10 mouse cellular contexts compared by ENCODE assay signal in the genomic region with DNA sequence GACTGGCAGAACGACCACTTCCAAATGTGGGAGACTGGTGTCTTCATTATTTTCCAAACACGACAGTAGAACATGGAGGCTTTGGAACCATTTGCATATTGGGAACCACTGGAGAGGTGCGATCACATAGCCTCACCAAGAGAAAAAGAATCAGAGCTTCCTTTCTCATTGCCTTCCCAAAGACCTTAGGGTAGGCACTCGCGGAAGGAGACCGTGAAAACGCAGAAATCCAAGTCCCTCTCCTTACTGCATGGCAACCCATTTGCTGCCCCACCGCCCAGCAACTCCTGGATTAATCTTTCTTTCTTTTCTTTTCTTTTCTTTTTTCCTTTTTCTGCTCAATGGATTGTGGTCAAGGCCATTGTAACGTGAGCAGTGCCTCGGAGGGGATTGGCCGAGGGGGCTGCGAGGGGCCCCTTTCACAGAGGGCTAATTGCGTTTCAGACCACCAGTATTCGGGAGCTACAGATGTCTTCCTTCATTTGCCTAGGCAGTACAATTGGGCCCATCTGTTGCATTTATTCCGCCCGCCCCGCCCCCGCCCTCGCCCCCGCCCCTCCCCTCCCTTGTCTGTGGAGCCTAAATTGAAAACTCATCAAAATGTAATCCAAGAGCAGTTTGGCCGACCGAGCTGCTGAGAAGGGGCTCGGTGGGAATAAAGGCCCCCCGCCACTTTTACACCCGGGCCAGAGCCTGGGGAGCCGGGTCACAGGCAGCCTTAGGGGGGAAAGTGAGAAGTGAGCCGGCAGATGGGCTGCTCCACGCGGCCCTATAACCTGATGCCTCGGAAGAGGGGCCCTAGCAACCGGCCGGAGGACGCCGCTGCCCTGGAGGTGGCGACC. TPM values are rescaled to one million over a fixed set of nuclear protein-coding genes. Genes with fewer than 3 reads are reported as not detected.
DNase-seq lines count a peak whose midpoint lies in the region; ATAC-seq and TF ChIP-seq lines count a peak whose summit lies in the region.
"Had no signal": no experiment of that assay in that cellular context is flagged by ENCODE, and none has a peak within 500 bp of the region (broad histone marks: within the 10 kb centered on the region; RNA-seq: fewer than 3 reads in every experiment).

No protein-coding gene starts in this region.

- H3K27me3 ChIP-seq in kidney, embryonic 16.5 days (ENCODE audit: insufficient read depth, low read length): peaks cover 8% of the 10 kb centered on the region; the same call in 1 of the 2 replicates
- H3K27me3 ChIP-seq in embryonic facial prominence, embryonic 14.5 days (replicated peaks; ENCODE audit: control insufficient read depth, insufficient read depth, low read length): no peaks in the 10 kb centered on the region
- no peaks in the 10 kb centered on the region for H3K27me3 ChIP-seq in intestine, postnatal 0 days (replicated peaks; ENCODE audit: control insufficient read depth, insufficient read depth, low read length)
- H3K27me3 ChIP-seq in neural tube, embryonic 15.5 days (replicated peaks): peaks cover 50% of the 10 kb centered on the region

- TF ChIP-seq CTCF in intestine, postnatal 0 days (IDR thresholded peaks at IDR 0.05; ENCODE audit: low read depth): no peak
- no peak for TF ChIP-seq CTCF in layer of hippocampus, adult 2 months (conservative IDR thresholded peaks at IDR 0.05)

- peaks cover 14% of the 10 kb centered on the region; the same call in 1 of the 2 replicates for H3K4me1 ChIP-seq in kidney, embryonic 16.5 days (ENCODE audit: insufficient read depth, low read length)
- peaks cover 12% of the 10 kb centered on the region; the same call in 1 of the 2 replicates for H3K4me1 ChIP-seq in embryonic facial prominence, embryonic 14.5 days (ENCODE audit: control insufficient read depth, insufficient read depth, low read length)
- no peaks in the 10 kb centered on the region for H3K4me1 ChIP-seq in intestine, postnatal 0 days (replicated peaks; ENCODE audit: control insufficient read depth, insufficient read depth, low read length)
- peaks cover 12% of the 10 kb centered on the region for H3K4me1 ChIP-seq in neural tube, embryonic 15.5 days

- peak; percentile 59; the same call in 1 of the 2 replicates for ATAC-seq in kidney, embryonic 16.5 days (ENCODE audit: low FRiP score, low TSS enrichment)
- ATAC-seq in embryonic facial prominence, embryonic 14.5 days (ENCODE audit: low read depth): peak; percentile 88
- ATAC-seq in intestine, postnatal 0 days: no peak
- ATAC-seq in neural tube, embryonic 15.5 days (ENCODE audit: low FRiP score): no peak

- no peak for DNase-seq in kidney, adult 18-20 months
- peak; percentile 71 for DNase-seq in embryonic facial prominence, embryonic 14.5 days (ENCODE audit: low spot score)
- DNase-seq in layer of hippocampus, adult 2 months (ENCODE audit: low spot score in 2 of 2): no peak
- no peak for DNase-seq in adipocyte (ENCODE audit: low spot score)
- no peak for DNase-seq in right cerebral cortex, adult 2 months (ENCODE audit: low spot score in 2 of 2)
- DNase-seq: layer of hippocampus, adult 9-11 months; thymus, postnatal 36 days had no signal

- 0 out of 2 replicates have a peak, but pooled peaks cover 3% of the 10 kb centered on the region for H3K9me3 ChIP-seq in kidney, embryonic 16.5 days (ENCODE audit: low read length)
- 0 out of 2 replicates have a peak, but pooled peaks cover 3% of the 10 kb centered on the region for H3K9me3 ChIP-seq in embryonic facial prominence, embryonic 14.5 days (ENCODE audit: control insufficient read depth, low read length)
- H3K9me3 ChIP-seq in intestine, postnatal 0 days (ENCODE audit: control insufficient read depth): no peaks in the 10 kb centered on the region
- no peaks in the 10 kb centered on the region; the same call in 1 of the 2 replicates for H3K9me3 ChIP-seq in neural tube, embryonic 15.5 days (replicated peaks)

- peak overlapping the region; percentile 31 for H3K4me3 ChIP-seq in kidney, embryonic 16.5 days (ENCODE audit: low read length)
- peak overlapping the region; percentile 23 for H3K4me3 ChIP-seq in embryonic facial prominence, embryonic 14.5 days (ENCODE audit: low read depth, low read length)
- no peak overlapping the region for H3K4me3 ChIP-seq in intestine, postnatal 0 days (ENCODE audit: low read depth, low read length)
- no peak overlapping the region for H3K4me3 ChIP-seq in neural tube, embryonic 15.5 days (replicated peaks)
- H3K4me3 ChIP-seq in layer of hippocampus, adult 2 months: no peak overlapping the region; the same call in 1 of the 2 replicates

- peak overlapping the region; percentile 53 for H3K4me2 ChIP-seq in kidney, embryonic 16.5 days (replicated peaks; ENCODE audit: low read depth, low read length)
- H3K4me2 ChIP-seq in embryonic facial prominence, embryonic 14.5 days (ENCODE audit: low read depth, low read length): peak overlapping the region; percentile 52
- peak overlapping the region; percentile 37 for H3K4me2 ChIP-seq in intestine, postnatal 0 days (replicated peaks; ENCODE audit: low read depth)
- peak overlapping the region; percentile 47 for H3K4me2 ChIP-seq in neural tube, embryonic 15.5 days

- WGBS in kidney, embryonic 16.5 days: 6% methylated on average over 35 of the region's 35 CpGs
- 5% methylated on average over 34 of the region's 35 CpGs for WGBS in embryonic facial prominence, embryonic 14.5 days
- 13% methylated on average over 35 of the region's 35 CpGs for WGBS in intestine, postnatal 0 days
- 4% methylated on average over 35 of the region's 35 CpGs for WGBS in neural tube, embryonic 15.5 days

- H3K27ac ChIP-seq in kidney, embryonic 16.5 days (ENCODE audit: low read length): no peak overlapping the region
- H3K27ac ChIP-seq in embryonic facial prominence, embryonic 14.5 days (replicated peaks; ENCODE audit: low read depth, low read length): no peak overlapping the region; the same call in 1 of the 2 replicates
- H3K27ac ChIP-seq in intestine, postnatal 0 days (ENCODE audit: low read depth, low read length): no peak overlapping the region
- H3K27ac ChIP-seq in neural tube, embryonic 15.5 days (replicated peaks): no peak overlapping the region
- no peak overlapping the region for H3K27ac ChIP-seq in layer of hippocampus, adult 2 months

- no peaks in the 10 kb centered on the region for H3K36me3 ChIP-seq in kidney, embryonic 16.5 days (ENCODE audit: insufficient read depth, low read length)
- H3K36me3 ChIP-seq in embryonic facial prominence, embryonic 14.5 days (ENCODE audit: control insufficient read depth, insufficient read depth, low read length): no peaks in the 10 kb centered on the region
- H3K36me3 ChIP-seq in intestine, postnatal 0 days (ENCODE audit: control insufficient read depth, insufficient read depth): no peaks in the 10 kb centered on the region
- H3K36me3 ChIP-seq in neural tube, embryonic 15.5 days: no peaks in the 10 kb centered on the region

- peak overlapping the region; percentile 49; the same call in 1 of the 2 replicates for H3K9ac ChIP-seq in kidney, embryonic 16.5 days (replicated peaks; ENCODE audit: low read length)
- peak overlapping the region; percentile 55 for H3K9ac ChIP-seq in embryonic facial prominence, embryonic 14.5 days (ENCODE audit: low read depth, low read length)
- no peak overlapping the region for H3K9ac ChIP-seq in intestine, postnatal 0 days (ENCODE audit: low read depth, low read length)
- H3K9ac ChIP-seq in neural tube, embryonic 15.5 days (replicated peaks): no peak overlapping the region

RNA-seq across cellular contexts. Expression of a gene that starts 29.8 kb away (rescaled TPM):
- 1.5 and 2.4 TPM in 2 replicates for polyA plus RNA-seq in kidney, embryonic 16.5 days (2015; fragmentation: Nextera tagmentation; extraction: Ambion mirVana)
- 0.93 and 0.98 TPM in 2 replicates for polyA plus RNA-seq in embryonic facial prominence, embryonic 14.5 days (2014; fragmentation: Nextera tagmentation; extraction: Ambion mirVana)
- 3.3 and 3.4 TPM in 2 replicates for polyA plus RNA-seq in intestine, postnatal 0 days (2015; fragmentation: Nextera tagmentation; extraction: Ambion mirVana)
- polyA plus RNA-seq in neural tube, embryonic 15.5 days (2015; fragmentation: Nextera tagmentation; extraction: Ambion mirVana): 1.1 and 2.3 TPM in 2 replicates
- 1 to 10 TPM; 1.7 to 1.8 TPM for total RNA-seq in layer of hippocampus, adult 2 months (2021)

RNA-seq across cellular contexts. Expression of a gene that starts 43.5 kb away (rescaled TPM):
- polyA plus RNA-seq in kidney, embryonic 16.5 days (2015; fragmentation: Nextera tagmentation; extraction: Ambion mirVana): not detected in 2 replicates
- 1.7 and 2.2 TPM in 2 replicates for polyA plus RNA-seq in embryonic facial prominence, embryonic 14.5 days (2014; fragmentation: Nextera tagmentation; extraction: Ambion mirVana)
- polyA plus RNA-seq in intestine, postnatal 0 days (2015; fragmentation: Nextera tagmentation; extraction: Ambion mirVana): not detected in 2 replicates
- 0.18 TPM in 1 of 2 replicates, not detected in the other for polyA plus RNA-seq in neural tube, embryonic 15.5 days (2015; fragmentation: Nextera tagmentation; extraction: Ambion mirVana)
- total RNA-seq in layer of hippocampus, adult 2 months (2021): under 1 TPM in 1 of 2 experiments, not detected in 1; 0.20 TPM

Comparison
In these comparisons a context has a peak if more than half of its experiments do, and no peak if none do; other contexts are left out.
1. ATAC-seq: peak in kidney, embryonic 16.5 days (single experiment) and embryonic facial prominence, embryonic 14.5 days (single experiment); none in intestine, postnatal 0 days (single experiment) and neural tube, embryonic 15.5 days (single experiment).
2. H3K4me3 ChIP-seq: peak in kidney, embryonic 16.5 days (single experiment) and embryonic facial prominence, embryonic 14.5 days (single experiment); none in intestine, postnatal 0 days (single experiment), neural tube, embryonic 15.5 days (single experiment) and layer of hippocampus, adult 2 months (single experiment).
3. H3K9ac ChIP-seq: peak in kidney, embryonic 16.5 days (single experiment) and embryonic facial prominence, embryonic 14.5 days (single experiment); none in intestine, postnatal 0 days (single experiment) and neural tube, embryonic 15.5 days (single experiment).
4. Peak in every context shown above with its lines, with median percentiles within 50 percentile points of each other: H3K4me2 ChIP-seq.